Mouse (Mus musculus) activated CD4-positive, CD25-positive, alpha-beta regulatory T cell, adult 4 months (primary cell): ENCODE measurements around the gene Tas2r126. TPM values are rescaled to one million over a fixed set of nuclear protein-coding genes. Genes with fewer than 3 reads are reported as not detected.
"Not testable (repeated sequence)": the region's sequence is repeated elsewhere in the genome, so short reads cannot be mapped to it uniquely, and the experiment has no call there.

Experiments used
- ATAC-seq: one replicate; pipeline ENCODE4 v1.8.0; 2017
- polyA plus RNA-seq, 2 experiments: library from polyadenylated mRNA; unstranded; fragments of 100-300 nt; shearing (Covaris generic); gene quantifications; one replicate each; pipeline ENCODE4 v1.2.1; 2017

Tas2r126 gene
- polyA plus RNA-seq = not detected

GRCm38 (mm10) chr6:42434446-42434845 lies at the start of gene Tas2r126:
TSS of gene Tas2r126 (plus strand) at chr6:42434535.
- no peak for ATAC-seq

GRCm38 (mm10) chr6:42385635-42386034 lies 48.7 kb upstream of the Tas2r126 start:
- ATAC-seq = no peak

- no peak for ATAC-seq
Observed at GRCm38 (mm10) chr6:42391796-42392330, 42.5 kb upstream of the Tas2r126 start.

GRCm38 (mm10) chr6:42395960-42396809 lies 38.1 kb upstream of the Tas2r126 start:
- no peak for ATAC-seq

GRCm38 (mm10) chr6:42397041-42397657 lies 37.2 kb upstream of the Tas2r126 start:
- no peak for ATAC-seq

- ATAC-seq = no peak
Observed at GRCm38 (mm10) chr6:42398285-42398684, 36.0 kb upstream of the Tas2r126 start.

- ATAC-seq = no peak
Observed at GRCm38 (mm10) chr6:42398998-42399397, 35.3 kb upstream of the Tas2r126 start.

- ATAC-seq = no peak
Observed at GRCm38 (mm10) chr6:42399938-42400337, 34.4 kb upstream of the Tas2r126 start, which contains the start of gene Tas2r143. TSS of gene Tas2r143 (plus strand) at chr6:42400238.

GRCm38 (mm10) chr6:42405134-42405533 lies 29.2 kb upstream of the Tas2r126 start, which contains the start of gene Tas2r135:
TSS of gene Tas2r135 (plus strand) at chr6:42405434.
- no peak for ATAC-seq

GRCm38 (mm10) chr6:42419443-42419842 lies 14.9 kb upstream of the Tas2r126 start:
- no peak for ATAC-seq

GRCm38 (mm10) chr6:42421439-42421838 lies 12.9 kb upstream of the Tas2r126 start:
- ATAC-seq = no peak

- no peak for ATAC-seq
Observed at GRCm38 (mm10) chr6:42424472-42424871, 9.9 kb upstream of the Tas2r126 start.

- ATAC-seq = no peak
Observed at GRCm38 (mm10) chr6:42426337-42426736, 8.0 kb upstream of the Tas2r126 start.

- no peak for ATAC-seq
Observed at GRCm38 (mm10) chr6:42433554-42433953, 781 bp upstream of the Tas2r126 start.

GRCm38 (mm10) chr6:42435490-42435889 lies 1.2 kb downstream of the Tas2r126 start:
- no peak for ATAC-seq

- no peak for ATAC-seq
Observed at GRCm38 (mm10) chr6:42441395-42441794, 7.1 kb downstream of the Tas2r126 start.

GRCm38 (mm10) chr6:42444491-42444890 lies 10.2 kb downstream of the Tas2r126 start:
- ATAC-seq = no peak

- ATAC-seq = no peak
Observed at GRCm38 (mm10) chr6:42447381-42447780, 13.0 kb downstream of the Tas2r126 start.

- no peak for ATAC-seq
Observed at GRCm38 (mm10) chr6:42465096-42465495, 30.8 kb downstream of the Tas2r126 start, which contains the start of gene Olfr458. TSS of gene Olfr458 (minus strand) at chr6:42465196.

GRCm38 (mm10) chr6:42470542-42470941 lies 36.2 kb downstream of the Tas2r126 start:
- no peak for ATAC-seq

- not testable (repeated sequence) for ATAC-seq
Observed at GRCm38 (mm10) chr6:42471298-42471697, 37.0 kb downstream of the Tas2r126 start.

- ATAC-seq = no peak
Observed at GRCm38 (mm10) chr6:42476235-42476634, 41.9 kb downstream of the Tas2r126 start, which contains the start of gene Olfr457. TSS of gene Olfr457 (minus strand) at chr6:42476335.

GRCm38 (mm10) chr6:42484633-42485032 lies 50.3 kb downstream of the Tas2r126 start:
- ATAC-seq = no peak
